In the genomic region with DNA sequence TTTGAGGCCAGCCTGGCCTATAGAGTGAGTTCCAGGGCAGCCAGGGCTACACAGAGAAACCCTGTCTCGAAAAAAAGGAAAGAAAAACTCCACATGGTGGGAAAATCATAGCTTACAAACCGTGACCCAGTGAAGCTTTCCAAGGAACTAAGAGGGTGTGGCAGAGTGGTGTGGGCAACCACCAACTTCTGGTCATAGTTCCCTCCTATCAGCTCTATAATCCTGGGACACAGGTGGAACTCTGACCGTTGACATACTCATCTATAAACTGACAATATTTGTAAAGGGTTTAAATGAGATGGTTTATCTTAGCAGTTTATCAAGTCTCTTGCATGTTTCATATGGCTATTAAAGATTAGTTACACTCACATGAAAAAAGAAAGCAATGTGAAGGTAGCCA, we compare ENCODE assay signal across 32 mouse cellular contexts.
"Had no signal": no experiment of that assay in that cellular context is flagged by ENCODE, and none has a peak within 500 bp of the region (broad histone marks: within the 10 kb centered on the region; RNA-seq: fewer than 3 reads in every experiment).

No protein-coding gene starts in this region.

- H3K4me1 ChIP-seq: limb, embryonic 15.5 days; liver, embryonic 12.5 days; liver, embryonic 13.5 days; liver, embryonic 15.5 days; lung, embryonic 15.5 days; midbrain, embryonic 12.5 days; midbrain, embryonic 15.5 days; neural tube, embryonic 12.5 days had no signal

- H3K27ac ChIP-seq: limb, embryonic 10.5 days; limb, embryonic 13.5 days; limb, embryonic 15.5 days; liver, embryonic 12.5 days; liver, embryonic 13.5 days; liver, embryonic 14.5 days; liver, embryonic 15.5 days; lung, embryonic 15.5 days; macrophage; midbrain, embryonic 10.5 days; midbrain, embryonic 12.5 days; midbrain, embryonic 13.5 days; midbrain, embryonic 15.5 days; neural tube, embryonic 12.5 days had no signal

- H3K27me3 ChIP-seq: limb, embryonic 12.5 days; limb, embryonic 13.5 days; limb, embryonic 15.5 days; liver, embryonic 12.5 days; liver, embryonic 13.5 days; liver, embryonic 15.5 days; lung, embryonic 15.5 days; megakaryocyte, embryonic 14.5 days; midbrain, embryonic 12.5 days; midbrain, embryonic 13.5 days; midbrain, embryonic 15.5 days; neural tube, embryonic 12.5 days had no signal

- H3K9me3 ChIP-seq: limb, embryonic 10.5 days; limb, embryonic 12.5 days; limb, embryonic 13.5 days; limb, embryonic 15.5 days; liver, embryonic 12.5 days; liver, embryonic 13.5 days; liver, embryonic 15.5 days; lung, embryonic 15.5 days; megakaryocyte, embryonic 14.5 days; midbrain, embryonic 10.5 days; midbrain, embryonic 12.5 days; midbrain, embryonic 13.5 days; midbrain, embryonic 15.5 days; neural tube, embryonic 12.5 days had no signal

- H3K4me3 ChIP-seq: limb, embryonic 10.5 days; limb, embryonic 12.5 days; limb, embryonic 13.5 days; limb, embryonic 15.5 days; liver, embryonic 12.5 days; liver, embryonic 13.5 days; liver, embryonic 15.5 days; lung, embryonic 15.5 days; megakaryocyte, embryonic 14.5 days; midbrain, embryonic 10.5 days; midbrain, embryonic 12.5 days; midbrain, embryonic 13.5 days; midbrain, embryonic 15.5 days; myocyte; neural tube, embryonic 12.5 days had no signal

- H3K4me2 ChIP-seq: limb, embryonic 12.5 days; limb, embryonic 13.5 days; limb, embryonic 15.5 days; liver, embryonic 11.5 days; liver, embryonic 12.5 days; liver, embryonic 13.5 days; liver, embryonic 15.5 days; lung, embryonic 14.5 days; lung, embryonic 15.5 days; midbrain, embryonic 11.5 days; midbrain, embryonic 12.5 days; midbrain, embryonic 13.5 days; midbrain, embryonic 15.5 days; neural tube, embryonic 12.5 days had no signal

- H3K36me3 ChIP-seq: limb, embryonic 10.5 days; lung, embryonic 15.5 days had no signal

- ATAC-seq: liver, embryonic 12.5 days; liver, postnatal 0 days; lung, postnatal 0 days; midbrain, embryonic 13.5 days; midbrain, embryonic 15.5 days; midbrain, embryonic 16.5 days had no signal

- H3K9ac ChIP-seq: limb, embryonic 12.5 days; limb, embryonic 13.5 days; limb, embryonic 15.5 days; liver, embryonic 12.5 days; liver, embryonic 13.5 days; liver, embryonic 14.5 days; liver, embryonic 15.5 days; liver, postnatal 0 days; lung, embryonic 14.5 days; lung, embryonic 15.5 days; midbrain, embryonic 12.5 days; midbrain, embryonic 13.5 days; midbrain, embryonic 15.5 days; neural tube, embryonic 12.5 days had no signal

- DNase-seq: left cerebral cortex, postnatal 4 days; liver; liver, embryonic 13.5 days; liver, postnatal 0 days; lung, adult 18-20 months; lung, adult 2 months; lung, embryonic 14.5 days; lung, postnatal 10 days; lung, postnatal 14 days; lung, postnatal 36 days; lung, postnatal 4 days; midbrain, embryonic 14.5 days had no signal
